Mouse (Mus musculus) testis, postnatal 14 days (tissue): ENCODE measurements at regions not wholly inside any gene's neighbourhood (a gene's known extent, or its start where the extent isn't known, plus 50 kb on each side); places are given as distances from the start of the nearest gene placed in this dataset.

ENCODE experiments used
- DNase-seq: peaks from one replicate; pipeline ENCODE4 v3.0.0; 2021; ENCODE audit warnings: low spot score

DNA sequence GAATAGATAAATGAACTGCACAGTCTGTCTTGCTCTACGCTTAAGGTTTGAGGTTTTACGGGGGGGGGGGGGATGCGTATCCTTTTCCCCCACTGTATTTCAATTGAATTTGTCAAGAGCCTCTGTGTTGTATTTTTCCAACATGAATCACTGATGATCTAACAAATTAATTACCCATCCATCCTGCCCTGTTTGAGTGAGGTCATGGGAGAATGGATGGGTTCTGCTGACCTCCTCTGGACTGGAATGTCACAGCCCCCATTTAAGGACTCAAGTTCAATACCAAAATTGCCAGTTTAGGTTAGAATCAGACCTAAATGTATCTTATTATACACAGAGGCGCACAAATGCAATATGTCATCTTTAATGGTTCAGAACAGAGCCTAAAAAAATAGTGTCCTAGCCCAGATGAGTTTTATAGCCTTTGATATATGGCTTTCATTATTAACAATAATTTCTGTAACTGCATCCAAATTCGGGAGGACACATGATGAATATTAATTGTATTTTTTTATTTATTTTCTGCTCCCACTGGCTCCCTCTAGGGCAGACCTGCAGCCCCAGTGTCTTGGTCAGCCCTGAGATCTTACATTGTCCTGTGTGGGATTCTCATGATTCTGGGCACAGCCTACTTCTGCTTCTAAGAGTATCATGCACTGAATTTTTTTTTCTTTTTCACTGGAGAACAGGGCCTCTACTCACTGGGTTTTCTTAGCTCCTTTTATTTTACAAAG lies 288.2 kb upstream of the Zfp703 start:
- no peak for DNase-seq

DNA sequence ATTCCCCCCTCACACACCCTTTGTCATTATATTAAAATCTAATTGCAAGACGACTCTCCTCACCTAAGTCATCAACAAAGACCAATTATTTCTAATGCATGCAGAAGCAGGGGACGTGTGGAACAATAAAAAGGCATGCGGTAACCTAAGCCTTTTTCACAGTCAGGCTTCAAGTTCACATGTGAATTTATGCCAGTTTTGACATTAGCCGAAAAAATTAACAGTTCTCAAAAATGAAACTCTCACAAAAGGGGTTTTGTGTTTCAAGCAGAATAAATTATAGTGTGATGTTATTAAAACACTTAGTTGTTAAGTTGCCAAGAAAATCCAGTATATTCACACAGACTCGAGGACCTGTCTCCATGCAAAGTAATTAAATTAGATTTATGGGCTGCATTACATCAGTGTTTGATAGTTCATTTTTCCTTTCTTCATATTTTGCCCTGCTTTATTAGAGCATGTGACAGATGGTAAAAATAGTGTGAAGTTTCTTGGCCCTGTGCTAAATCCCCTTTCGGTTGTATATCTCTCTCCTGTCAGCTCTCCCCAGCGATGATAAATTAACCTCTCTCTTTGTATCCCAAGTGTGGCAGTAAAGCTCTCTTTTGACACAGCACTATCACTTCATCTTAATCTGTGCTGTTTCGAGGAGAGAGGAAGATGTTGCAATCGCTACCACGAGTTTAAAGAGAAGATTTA lies 287.5 kb upstream of the Zfp703 start:
- no peak for DNase-seq

DNA sequence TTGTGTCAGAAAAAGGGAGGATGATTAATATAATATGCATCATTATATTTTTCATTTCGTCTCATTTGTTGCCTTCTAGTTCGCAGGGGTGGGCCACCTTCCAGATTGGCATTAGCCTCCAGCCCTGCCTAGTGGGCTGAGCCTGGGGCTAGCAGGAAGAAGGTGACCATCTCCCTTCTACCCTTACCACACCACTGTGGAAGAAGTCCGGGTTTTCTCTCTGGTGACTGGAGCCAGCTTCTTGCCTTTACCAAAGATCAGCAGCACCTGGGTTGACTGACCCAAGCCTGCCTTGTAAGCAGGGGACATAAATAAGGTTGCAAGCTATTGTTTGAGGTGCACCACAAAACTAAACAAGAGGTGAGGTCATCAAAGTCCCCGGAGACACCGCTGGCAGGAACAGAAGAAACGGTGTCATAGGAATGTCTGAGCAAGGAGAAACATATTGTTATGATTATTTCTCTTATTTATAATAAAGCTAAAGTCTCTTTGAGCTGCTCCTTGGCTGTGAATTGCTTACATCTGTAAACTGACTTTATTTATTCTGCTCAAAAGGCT lies 286.9 kb upstream of the Zfp703 start:
- no peak for DNase-seq

DNA sequence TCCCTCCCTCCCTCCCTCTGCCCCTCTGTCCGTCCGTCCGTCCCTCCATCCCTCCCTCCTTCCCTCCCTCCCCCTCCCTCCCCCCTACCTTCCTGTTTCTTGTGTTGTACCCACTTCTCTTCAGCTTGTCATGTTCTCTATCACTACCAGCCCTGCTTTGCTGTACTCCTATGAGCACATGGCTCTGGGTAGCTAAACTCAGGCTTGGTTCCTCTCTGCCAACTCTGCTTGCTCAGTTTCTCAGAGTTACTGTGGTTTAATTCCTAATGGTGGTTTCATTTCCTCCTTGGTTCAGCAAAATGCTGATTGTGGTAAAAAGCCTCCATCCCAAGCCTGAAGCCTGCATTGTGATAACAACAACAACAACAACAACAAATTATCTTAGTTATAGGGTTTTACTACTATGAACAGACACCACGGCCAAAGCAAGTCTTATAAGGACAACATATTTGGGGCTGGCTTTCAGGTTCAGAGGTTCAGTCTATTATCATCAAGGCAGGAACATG lies 279.5 kb upstream of the Zfp703 start:
- DNase-seq, result no peak

DNA sequence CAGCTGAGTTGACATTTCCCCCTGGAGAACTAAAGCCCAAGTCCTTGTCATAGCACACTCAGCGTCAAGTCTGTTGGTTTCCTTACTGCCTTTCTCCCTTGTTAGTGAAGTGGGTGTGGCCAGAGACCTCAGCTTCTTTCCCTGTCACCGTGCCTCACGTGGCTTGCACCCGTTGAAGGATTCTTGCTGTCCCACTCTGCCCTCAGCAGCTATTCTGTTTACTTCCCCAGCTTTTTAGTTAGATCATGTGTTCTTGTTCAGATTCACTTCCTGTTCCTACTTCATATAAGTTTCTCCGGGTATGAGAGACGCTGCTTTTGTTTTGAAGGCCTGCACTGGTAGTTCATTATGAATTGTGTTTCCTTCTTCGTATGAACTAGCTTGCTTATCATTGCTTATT lies 278.5 kb upstream of the Zfp703 start:
- DNase-seq, result no peak

DNA sequence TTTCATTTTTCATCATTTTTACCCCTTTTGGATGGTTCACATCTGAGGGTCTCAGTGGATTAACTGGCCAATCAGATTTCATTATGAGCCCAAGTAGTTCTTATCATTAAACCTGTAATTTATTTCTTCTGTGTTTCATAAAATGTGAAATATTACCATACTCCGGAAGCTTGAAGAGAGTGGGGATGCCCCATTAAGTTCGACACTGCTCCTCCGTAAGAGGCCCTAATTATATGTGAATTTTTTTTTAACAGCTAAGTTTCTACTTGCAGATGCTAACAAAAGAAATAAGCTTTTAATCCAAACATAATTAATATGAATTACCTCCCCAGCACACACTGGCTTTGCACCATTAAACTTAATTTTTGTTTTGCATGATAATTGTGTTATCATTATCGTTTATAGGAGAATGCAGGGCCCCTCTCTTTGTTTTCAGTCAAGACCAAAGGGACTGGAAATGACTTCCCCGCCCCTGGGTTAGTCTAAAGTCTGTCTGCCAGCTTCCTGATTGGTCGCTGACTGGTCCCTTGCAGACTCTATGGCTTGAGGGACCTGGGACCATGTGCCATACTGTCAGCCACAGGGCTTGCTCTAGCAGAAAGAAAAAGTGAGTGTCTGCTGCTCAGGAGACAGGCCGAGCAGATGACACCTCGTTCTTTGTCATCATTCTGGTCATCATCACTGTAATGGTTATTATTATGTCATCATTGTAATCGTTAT lies 270.9 kb upstream of the Zfp703 start:
- DNase-seq, result no peak

DNA sequence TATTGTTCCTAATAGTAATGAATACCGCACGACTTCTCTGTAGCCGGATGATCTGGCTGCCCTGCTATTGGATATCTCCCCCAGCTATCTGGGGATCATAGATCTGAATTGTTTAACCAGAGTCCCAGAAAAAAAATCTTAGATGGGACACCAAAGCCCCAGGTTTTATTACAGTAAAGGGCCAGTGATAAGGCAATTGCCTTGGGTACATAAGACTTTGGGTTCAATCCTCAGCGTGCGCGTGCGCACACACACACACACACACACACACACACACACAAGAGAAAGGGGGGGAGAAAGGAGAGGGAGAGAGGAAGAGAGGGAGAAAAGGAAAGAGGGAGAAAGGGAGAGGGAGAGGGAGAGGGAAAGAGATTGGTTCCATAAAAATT lies 270.4 kb upstream of the Zfp703 start:
- DNase-seq, result no peak

DNA sequence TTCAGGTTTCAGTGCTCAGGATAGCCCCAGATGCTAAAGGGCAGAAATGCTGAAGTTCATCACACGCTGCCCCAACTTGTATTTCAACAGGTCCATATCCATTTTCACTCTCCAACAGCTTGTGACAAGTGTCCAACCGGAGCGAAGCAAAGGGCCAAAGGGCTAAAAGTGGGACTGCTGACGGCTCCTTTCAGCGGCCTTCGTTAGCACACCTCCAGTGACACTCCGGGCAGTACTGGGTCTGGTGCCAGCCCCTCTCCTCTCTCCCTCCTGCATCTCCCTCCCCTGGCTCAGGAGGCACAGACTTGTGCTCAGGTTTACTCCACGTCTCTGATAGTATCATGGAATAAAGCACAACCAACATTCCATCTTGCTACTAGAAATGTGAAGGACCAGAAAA lies 263.3 kb upstream of the Zfp703 start:
- DNase-seq, result no peak

DNA sequence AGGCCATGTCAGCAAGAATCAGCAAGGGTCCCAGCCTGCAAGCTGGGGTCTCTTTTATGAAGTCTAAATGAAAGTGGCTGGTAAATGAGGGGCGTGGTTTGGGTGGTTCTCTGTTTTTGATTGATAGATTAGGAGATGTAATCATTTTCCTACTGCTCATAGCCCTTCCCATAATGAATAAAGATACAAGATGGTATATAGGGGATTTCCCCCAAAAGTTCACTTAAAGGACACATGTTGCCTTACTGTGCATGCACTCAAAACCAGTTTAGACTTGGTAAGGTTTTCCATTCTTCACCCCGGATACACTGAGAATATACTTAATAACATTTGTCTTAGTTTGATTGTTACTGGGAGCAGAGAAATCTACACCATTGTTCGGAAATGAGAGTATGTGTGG lies 262.4 kb upstream of the Zfp703 start:
- no peak for DNase-seq

DNA sequence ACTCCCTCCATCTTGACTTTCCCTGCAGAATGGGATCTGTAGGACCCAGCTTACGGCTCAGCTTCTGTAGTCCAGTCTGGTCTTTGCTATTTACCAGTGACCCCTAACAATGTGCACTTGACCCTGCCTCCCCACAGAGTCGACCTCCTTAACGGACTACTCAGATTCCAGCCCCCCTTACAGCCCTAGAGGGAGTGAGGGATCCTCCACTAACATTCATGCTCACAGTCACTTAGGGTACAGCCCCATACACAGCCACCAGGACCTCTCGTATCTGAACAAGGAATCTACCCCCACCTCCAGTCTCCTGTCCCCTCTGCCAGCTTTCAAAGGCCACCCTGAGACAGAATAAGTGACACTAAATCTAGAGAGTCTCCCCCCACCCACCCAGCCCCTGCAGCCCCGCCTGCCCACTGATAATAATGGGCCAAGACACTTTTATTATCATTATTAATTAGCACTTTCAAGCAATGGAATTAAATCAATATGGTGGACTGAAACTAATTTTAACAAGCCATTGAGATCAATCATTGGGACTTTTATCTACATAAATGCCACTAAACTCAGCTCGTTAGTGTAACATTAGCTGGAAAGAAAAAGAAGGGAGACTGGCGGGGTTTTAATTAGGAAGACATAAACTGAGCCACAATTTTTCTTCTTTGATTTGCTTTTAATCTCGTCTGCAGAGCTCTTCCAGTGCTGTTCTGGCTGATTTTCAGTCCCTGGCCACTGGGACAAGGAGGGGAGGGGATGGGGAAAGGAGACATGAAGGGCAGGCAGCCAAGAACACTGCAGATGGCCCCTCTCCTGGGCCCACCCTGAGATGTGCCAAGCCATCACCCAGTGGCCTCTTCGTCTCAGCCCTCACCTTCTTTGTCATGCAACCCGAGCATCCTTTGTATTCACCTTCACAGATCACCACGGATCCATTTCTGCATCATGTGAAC lies 258.4 kb upstream of the Zfp703 start:
- DNase-seq, result no peak

DNA sequence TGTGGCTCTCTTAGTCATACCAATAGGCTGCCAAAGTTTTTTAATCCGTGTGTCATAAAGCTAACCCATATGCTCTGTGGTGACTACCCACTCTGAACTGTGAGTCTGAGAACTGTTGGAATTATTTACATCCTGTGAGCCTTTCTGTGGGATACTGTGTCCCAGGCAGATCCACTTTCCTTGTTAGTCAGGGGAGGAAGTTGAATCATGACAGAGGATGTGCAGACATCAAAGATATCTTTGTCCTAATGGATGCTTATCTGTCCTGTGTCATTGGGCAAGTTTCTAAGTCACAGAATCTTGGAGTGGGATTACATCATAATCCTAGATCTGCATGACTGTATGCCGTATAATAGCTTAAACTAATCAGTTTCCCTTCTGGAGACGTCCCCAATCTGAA lies 254.4 kb upstream of the Zfp703 start:
- no peak for DNase-seq

DNA sequence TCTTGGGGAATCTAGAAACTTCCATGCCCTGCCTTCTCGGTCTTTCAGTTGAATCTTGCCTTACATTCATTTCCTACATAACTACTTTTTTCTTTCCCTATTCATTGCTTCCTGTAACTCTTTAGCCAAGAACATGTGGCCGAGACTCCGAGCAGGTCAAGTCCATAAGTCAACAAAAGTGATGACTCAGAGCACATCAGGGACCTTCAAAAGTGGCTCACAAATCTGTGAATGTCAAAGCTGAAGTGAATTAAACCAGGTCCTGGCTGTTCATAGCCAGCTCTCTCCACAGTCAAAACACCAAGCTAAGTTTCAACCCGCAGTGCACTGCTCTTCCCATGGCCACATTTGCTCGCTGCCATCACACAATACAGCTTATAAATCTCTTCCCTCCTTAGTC lies 252.5 kb upstream of the Zfp703 start:
- no peak for DNase-seq

DNA sequence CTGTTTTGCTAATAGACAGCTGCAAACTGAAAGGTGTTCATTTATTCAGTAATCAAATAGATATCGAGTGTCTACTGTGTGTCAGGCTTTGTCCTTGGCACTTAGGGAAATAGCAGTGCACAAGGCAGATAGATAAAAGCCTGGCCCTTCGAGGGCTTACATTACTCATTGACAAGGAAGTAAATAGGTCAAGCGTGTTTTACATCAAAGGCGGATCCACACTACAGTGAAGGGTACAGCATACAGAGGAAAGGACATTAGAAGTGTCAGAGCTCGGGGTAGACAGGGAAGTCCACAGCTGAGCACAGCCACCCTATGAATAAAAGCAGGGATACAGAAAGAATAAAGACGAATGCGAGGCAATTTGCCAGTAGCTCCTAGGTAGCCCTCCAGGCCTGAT lies 251.6 kb upstream of the Zfp703 start:
- DNase-seq, result no peak

DNA sequence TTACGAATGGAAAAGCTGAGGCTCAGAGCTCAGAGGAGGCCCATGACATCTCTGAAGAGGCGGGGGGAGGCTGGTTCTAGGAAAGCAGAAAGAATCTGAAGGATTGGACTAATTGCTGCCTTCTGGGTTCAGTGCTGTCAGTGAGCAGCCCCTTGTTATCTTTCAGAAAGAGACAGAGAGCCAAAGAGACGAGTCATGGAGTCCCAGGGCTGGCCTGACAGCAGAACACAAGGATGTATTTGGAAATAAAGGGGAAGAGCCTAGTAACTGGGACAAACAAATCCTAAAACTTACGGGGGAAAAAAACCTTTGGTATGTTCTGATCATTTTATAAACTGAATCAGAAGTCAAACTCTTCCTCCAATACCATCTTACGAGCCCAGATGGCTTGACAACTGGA lies 247.8 kb upstream of the Zfp703 start:
- no peak for DNase-seq

DNA sequence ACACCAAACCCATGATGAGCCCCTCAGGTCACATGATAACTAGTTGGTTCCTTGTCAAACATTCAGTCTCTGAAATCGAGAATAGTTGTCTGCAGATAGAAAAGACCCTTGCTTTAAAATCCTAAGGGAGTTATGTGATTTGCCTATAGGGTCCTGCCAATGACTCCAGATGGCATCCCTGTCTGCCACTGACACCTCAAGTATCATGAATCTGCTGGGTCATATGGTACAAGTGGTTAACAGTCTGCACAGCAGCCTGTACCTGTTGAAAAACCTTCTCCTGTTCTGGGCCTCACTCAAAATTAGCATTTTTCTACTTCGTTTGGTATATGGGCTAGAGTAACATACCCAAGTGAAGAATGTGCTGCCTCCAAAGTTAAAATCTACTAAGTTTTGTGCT lies 246.0 kb upstream of the Zfp703 start:
- no peak for DNase-seq

DNA sequence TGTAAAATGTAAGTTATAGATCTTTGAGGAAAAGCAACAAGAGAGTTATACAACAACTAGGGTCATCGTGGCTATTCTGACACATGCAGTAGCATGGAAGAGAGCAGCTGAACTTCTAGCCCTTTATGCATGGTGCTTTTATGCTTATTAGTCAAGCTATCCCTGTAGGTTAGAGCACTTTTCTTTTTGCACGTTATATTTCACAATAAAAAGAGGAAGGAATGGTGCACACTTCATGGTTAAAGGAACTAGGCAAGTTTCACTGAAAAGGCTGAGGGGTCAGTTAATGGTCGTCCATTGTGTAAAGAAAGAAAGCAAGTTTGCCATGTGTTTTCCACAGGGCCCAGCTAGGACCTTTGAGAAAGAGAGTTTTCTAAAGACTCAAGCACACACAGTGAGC lies 232.7 kb upstream of the Zfp703 start:
- DNase-seq, result no peak

DNA sequence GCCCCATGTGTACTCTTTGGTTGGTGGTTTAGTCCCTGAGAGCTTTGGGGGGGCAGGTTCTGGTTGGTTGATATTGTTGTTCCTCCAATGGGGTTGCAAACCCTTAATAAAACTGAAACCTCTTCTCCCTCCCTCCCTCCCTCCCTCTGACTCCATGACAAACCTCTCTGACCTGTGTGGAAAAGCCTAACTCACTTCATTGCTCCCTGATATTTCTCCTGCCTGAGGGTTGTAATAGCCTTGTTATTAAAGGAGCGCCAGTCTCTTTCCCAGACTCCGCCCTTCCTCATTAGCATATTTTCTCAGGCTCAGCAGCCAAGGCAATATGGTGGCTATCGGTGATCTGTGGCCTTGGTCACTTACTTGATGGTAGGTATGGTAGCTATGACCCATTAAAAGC lies 230.3 kb upstream of the Zfp703 start:
- no peak for DNase-seq

DNA sequence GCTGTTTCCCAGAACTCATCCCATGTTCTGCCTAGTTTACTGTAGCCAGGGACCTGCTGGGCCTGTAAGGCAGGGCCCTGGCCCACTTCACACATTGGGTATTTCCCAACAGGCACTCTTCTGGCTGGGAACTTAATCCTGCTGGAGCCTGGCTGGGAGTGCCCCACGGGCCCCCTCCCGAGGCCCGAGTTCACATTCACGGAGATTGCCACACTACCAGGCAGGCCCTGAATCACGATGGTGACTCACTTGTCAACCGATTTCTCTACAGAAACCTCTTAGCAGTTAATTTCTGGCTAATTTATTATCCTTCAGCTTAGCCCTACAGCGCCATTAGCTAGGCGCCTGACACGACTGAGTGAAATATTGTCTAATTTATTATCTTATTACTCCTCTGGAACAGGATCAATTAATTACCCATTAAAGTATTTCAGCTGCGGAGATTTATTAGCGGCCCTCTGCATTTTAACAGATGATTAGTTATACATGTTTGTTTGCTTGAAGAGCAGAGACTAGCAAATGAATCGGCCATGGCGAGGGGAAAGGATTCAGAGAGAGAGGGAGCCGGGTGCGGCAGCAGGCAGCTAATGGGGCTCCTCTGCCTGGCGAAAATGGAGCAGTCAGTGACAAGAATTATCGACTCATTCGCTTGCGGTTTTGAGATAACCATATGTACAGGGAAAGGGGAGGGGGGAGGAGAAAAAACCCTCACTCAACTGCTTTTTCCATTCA lies 229.7 kb upstream of the Zfp703 start:
- DNase-seq, result no peak

DNA sequence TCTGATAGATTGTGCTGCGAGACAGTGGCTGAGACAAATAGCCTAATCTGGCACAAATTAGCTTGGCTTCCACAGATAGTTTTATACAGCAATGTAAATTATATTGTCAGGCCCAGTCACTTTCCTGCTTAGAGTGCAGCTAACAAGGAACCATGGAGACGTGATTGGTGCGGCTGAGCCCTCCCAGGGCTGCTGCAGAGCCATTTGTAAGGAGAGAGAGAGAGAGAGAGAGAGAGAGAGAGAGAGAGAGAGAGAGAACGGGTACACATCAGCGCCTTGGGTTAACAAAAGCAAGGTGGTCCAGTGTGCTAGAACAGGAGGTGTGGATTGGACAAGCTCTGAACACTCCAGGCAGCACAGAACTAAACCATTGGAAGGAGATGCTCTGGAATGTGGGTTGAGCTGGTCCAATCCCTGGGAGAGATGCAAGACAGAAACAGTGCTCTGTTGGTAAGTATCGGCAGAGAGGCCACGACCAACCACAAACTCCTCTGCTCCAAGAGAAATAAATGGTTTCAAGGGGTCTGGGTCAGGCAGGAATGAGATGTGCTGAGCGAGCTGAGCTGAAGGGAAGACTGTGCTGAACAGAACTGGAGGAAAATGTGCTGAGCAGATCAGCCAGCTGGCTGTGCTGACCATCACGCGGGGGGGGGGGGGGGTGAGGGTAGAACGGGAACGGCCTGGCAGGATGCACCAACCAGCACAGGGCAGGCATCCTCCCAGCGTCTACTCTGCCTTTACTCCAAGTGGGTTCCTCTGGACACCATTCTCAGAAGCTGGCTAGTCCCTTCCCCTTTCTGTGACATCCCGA lies 228.8 kb upstream of the Zfp703 start:
- no peak for DNase-seq

DNA sequence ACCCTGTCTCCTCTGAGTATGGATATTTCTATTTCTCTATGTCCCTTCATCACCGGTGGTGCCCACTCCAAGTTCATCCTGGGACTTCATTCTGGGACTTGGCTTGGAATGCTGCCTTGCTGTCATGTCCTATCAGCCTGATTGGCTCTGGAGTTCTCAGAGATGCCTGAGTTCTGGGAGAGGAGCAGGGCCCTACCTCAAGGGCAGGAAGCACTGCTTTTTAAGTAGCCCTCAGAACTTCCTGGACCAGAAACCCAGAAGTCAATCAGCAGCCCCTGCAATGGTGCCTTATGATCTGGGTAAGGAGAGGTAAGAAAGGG lies 228.2 kb upstream of the Zfp703 start:
- DNase-seq, result no peak
